Mouse (Mus musculus): ENCODE measurements around the gene BC024978.

GRCm38 (mm10) chr7:27170981-27171380 lies 24.6 kb upstream of the BC024978 start:
- TF ChIP-seq CTCF (IDR thresholded peaks at IDR 0.05; ENCODE audit: insufficient read depth, low read length) (no peak), POLR2A (IDR thresholded peaks at IDR 0.05; ENCODE audit: borderline replicate concordance, extremely low read depth, low read depth, low read length) (no peak)
